Mouse (Mus musculus) small intestine, adult 2 months (tissue): Measurements from ENCODE around the gene Shcbp1. TPM values are rescaled to one million over a fixed set of nuclear protein-coding genes. Genes with fewer than 3 reads are reported as not detected.

Experiments used
- H3K27ac ChIP-seq: fragments of 200-500 bp; 2 replicates; pipeline ENCODE4 v1.5.1; 2012; ENCODE audit warnings: low read depth, low read length, control low read depth, inconsistent platforms; ENCODE audit not compliant: insufficient read depth
- H3K27me3 ChIP-seq: fragments of 200-500 bp; 2 replicates; pipeline ENCODE4 v1.6.1; 2012; ENCODE audit warnings: mild to moderate bottlenecking, moderate library complexity, low read length, inconsistent platforms; ENCODE audit not compliant: control insufficient read depth, insufficient read depth
- H3K36me3 ChIP-seq: fragments of 200-500 bp; 2 replicates; pipeline ENCODE4 v1.6.1; 2012; ENCODE audit warnings: mild to moderate bottlenecking, low read length, control low read depth, inconsistent platforms; ENCODE audit not compliant: control insufficient read depth, insufficient read depth
- H3K4me1 ChIP-seq: fragments of 200-500 bp; 2 replicates; pipeline ENCODE4 v1.6.1; 2012; ENCODE audit warnings: low read length, inconsistent platforms, mixed read lengths; ENCODE audit not compliant: control insufficient read depth, insufficient read depth, insufficient read length
- H3K4me3 ChIP-seq: fragments of 200-500 bp; 2 replicates; pipeline ENCODE4 v1.5.1; 2012; ENCODE audit warnings: low read depth, mild to moderate bottlenecking, control low read depth, inconsistent platforms, low read length, moderate library complexity
- CTCF ChIP-seq: fragments of 200-500 bp; IDR thresholded peaks from 2 replicates; pipeline ENCODE4 v1.5.1; 2012; ENCODE audit warnings: low read depth, mild to moderate bottlenecking, control low read depth, inconsistent platforms, low read length, moderate library complexity, mixed read lengths; ENCODE audit not compliant: insufficient replicate concordance, insufficient read length; ENCODE audit errors: extremely low read depth
- POLR2A ChIP-seq: fragments of 200-500 bp; IDR thresholded peaks from 2 replicates; pipeline ENCODE4 v1.6.1; 2012; ENCODE audit warnings: low read depth, mild to moderate bottlenecking, control low read depth, inconsistent platforms, low read length, moderate library complexity
- WGBS: fragments of 180-500 bp; shearing (Covaris S2); methylation state at CpG from one replicate; pipeline ENCODE4 v1.1.7; 2018; 5-methylcytosine and 5-hydroxymethylcytosine counted together
- polyA plus RNA-seq: library from polyadenylated mRNA; depleted of rRNA; stranded (reverse); fragments of >200 nt; gene quantifications from 2 replicates; pipeline ENCODE4 v1.2.3, GENCODE M21; 2012; rRNA removed

Gene Shcbp1
- polyA plus RNA-seq, 1 experiment, result 0.23 TPM

DNA sequence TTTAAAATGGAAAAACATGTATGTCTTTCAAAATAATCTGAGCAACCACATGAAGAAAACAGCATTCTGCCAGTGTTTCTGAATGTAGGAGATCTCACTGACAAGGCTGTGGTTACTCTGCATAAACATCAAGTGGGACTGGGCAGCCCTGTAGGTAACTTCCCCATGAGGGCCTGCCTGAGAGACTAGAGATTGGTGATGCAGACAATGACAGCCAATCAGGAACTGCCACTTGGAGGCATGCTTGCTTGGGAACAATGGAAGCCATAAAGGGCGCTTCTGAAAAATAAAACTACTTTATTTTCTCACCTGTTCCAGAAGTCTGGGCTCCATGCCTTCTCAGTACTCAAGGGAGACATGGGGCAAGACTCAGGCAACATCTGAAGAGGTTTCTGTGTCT lies 87.7 kb downstream of the Shcbp1 start:
- Histone ChIP-seq H3K36me3 (no peaks in the 10 kb centered on the region), H3K27ac (no peak overlapping the region), H3K27me3 (no peaks in the 10 kb centered on the region), H3K4me1 (no peaks in the 10 kb centered on the region), H3K4me3 (no peak overlapping the region)
- TF ChIP-seq CTCF (no peak), POLR2A (no peak)
- 39% methylated on average over 1 of the region's 1 CpGs for WGBS

Other genes starting within 250 kb of the Shcbp1 start
- 0.05 and 0.14 TPM in 2 replicates for gene Zfp958, start 166.4 kb downstream of the Shcbp1 start, polyA plus RNA-seq